15 mouse cellular contexts compared by ENCODE assay signal in the genomic region with DNA sequence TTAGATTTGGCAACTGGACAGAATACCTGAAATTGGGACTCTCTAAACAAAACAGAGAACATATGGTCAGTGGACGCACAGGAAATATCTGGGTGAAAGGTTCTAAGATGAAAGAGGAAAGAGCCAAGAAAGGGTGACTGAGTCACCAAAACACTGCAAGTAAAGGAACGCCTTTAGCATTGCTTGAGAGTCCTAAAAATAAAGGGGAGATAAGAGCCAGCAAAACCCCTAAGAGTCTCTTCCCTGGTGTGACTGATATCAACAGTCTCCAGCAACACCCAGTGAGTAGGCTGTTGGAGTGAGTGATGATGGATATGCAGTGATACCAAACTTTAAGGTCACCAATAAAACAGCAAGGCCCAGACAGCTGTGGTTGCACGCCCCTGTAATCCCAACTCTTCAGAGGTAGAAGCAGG. TPM values are rescaled to one million over a fixed set of nuclear protein-coding genes. Genes with fewer than 3 reads are reported as not detected.
DNase-seq lines count a peak whose midpoint lies in the region; ATAC-seq and TF ChIP-seq lines count a peak whose summit lies in the region.
"Had no signal": no experiment of that assay in that cellular context is flagged by ENCODE, and none has a peak within 500 bp of the region (broad histone marks: within the 10 kb centered on the region; RNA-seq: fewer than 3 reads in every experiment).

No protein-coding gene starts in this region.

- peak overlapping the region; percentile 14; the same call in 1 of the 2 replicates for H3K4me2 ChIP-seq in heart, embryonic 11.5 days
- no peak overlapping the region for H3K4me2 ChIP-seq in heart, postnatal 0 days (ENCODE audit: low read depth, low read length)

- H3K9me3 ChIP-seq in heart, embryonic 11.5 days (replicated peaks; ENCODE audit: control insufficient read depth, low read length), result no peaks in the 10 kb centered on the region
- no peaks in the 10 kb centered on the region for H3K9me3 ChIP-seq in heart, postnatal 0 days (replicated peaks; ENCODE audit: control insufficient read depth, low read length)
- H3K9me3 ChIP-seq: limb, embryonic 10.5 days had no signal

- no peaks in the 10 kb centered on the region for H3K27me3 ChIP-seq in heart, embryonic 11.5 days (ENCODE audit: control insufficient read depth, insufficient read depth, low read length)
- no peaks in the 10 kb centered on the region for H3K27me3 ChIP-seq in heart, postnatal 0 days (ENCODE audit: control insufficient read depth, insufficient read depth, low read length)

- TF ChIP-seq EP300 in heart, postnatal 0 days (IDR thresholded peaks at IDR 0.05; ENCODE audit: low read depth), result peak; percentile 72

- no peaks in the 10 kb centered on the region for H3K36me3 ChIP-seq in heart, embryonic 11.5 days (ENCODE audit: control insufficient read depth, insufficient read depth, low read length)
- no peaks in the 10 kb centered on the region for H3K36me3 ChIP-seq in heart, postnatal 0 days (replicated peaks; ENCODE audit: control insufficient read depth, insufficient read depth, low read length)
- H3K36me3 ChIP-seq: limb, embryonic 10.5 days had no signal

- TF ChIP-seq CTCF in heart, postnatal 0 days (IDR thresholded peaks at IDR 0.05; ENCODE audit: low read depth), result no peak

- no peak overlapping the region for H3K9ac ChIP-seq in heart, embryonic 11.5 days (ENCODE audit: low read depth, low read length)
- no peak overlapping the region for H3K9ac ChIP-seq in heart, postnatal 0 days (replicated peaks; ENCODE audit: low read depth, low read length)

- H3K4me1 ChIP-seq in heart, embryonic 11.5 days (ENCODE audit: control insufficient read depth, insufficient read depth, low read length), result peaks cover 4% of the 10 kb centered on the region
- H3K4me1 ChIP-seq in heart, postnatal 0 days (ENCODE audit: control insufficient read depth, insufficient read depth), result peaks cover 5% of the 10 kb centered on the region; the same call in 1 of the 2 replicates
- H3K4me1 ChIP-seq: limb, embryonic 10.5 days had no signal

- H3K27ac ChIP-seq in heart, embryonic 11.5 days (ENCODE audit: low read depth, low read length), result no peak overlapping the region
- peak overlapping the region; percentile 76 for H3K27ac ChIP-seq in heart, postnatal 0 days (ENCODE audit: low read depth)
- H3K27ac ChIP-seq: layer of hippocampus, adult 2 months; limb, embryonic 10.5 days had no signal

- DNase-seq in heart, adult 8-10 months (ENCODE audit: low spot score), result no peak
- DNase-seq in cerebellum, adult 8-10 months, result peak; percentile 68
- DNase-seq in heart, postnatal 0 days (ENCODE audit: low spot score), result peak; percentile 82
- DNase-seq in thymus, adult 18-20 months, result no peak
- no peak for DNase-seq in frontal cortex, postnatal 25 days (ENCODE audit: low spot score in 2 of 2)
- DNase-seq in right cerebral cortex, adult 2 months (ENCODE audit: low spot score in 2 of 2), result no peak
- DNase-seq: adrenal gland, postnatal 36 days; embryo, embryonic 11 days; gastrocnemius, postnatal 25 days; lung, postnatal 14 days had no signal

- peak; percentile 61 for ATAC-seq in heart, embryonic 11.5 days (replicated peaks; ENCODE audit: insufficient number of reproducible peaks, low FRiP score, low TSS enrichment)
- peak; percentile 92 for ATAC-seq in heart, postnatal 0 days (ENCODE audit: insufficient read depth, low read depth)
- peak; percentile 98 for ATAC-seq in megakaryocyte progenitor cell, adult 5-6 weeks (replicated peaks; ENCODE audit: poor library complexity)
- ATAC-seq: inflammation-experienced regulatory T-cells, adult 6 months had no signal

- WGBS in heart, embryonic 11.5 days (ENCODE audit: insufficient replicate concordance), result 22% methylated on average over 3 of the region's 3 CpGs
- WGBS in heart, postnatal 0 days, result 15% methylated on average over 3 of the region's 3 CpGs

- no peak overlapping the region for H3K4me3 ChIP-seq in heart, embryonic 11.5 days (ENCODE audit: low read depth, low read length)
- H3K4me3 ChIP-seq in heart, postnatal 0 days (ENCODE audit: low read depth, low read length), result no peak overlapping the region
- H3K4me3 ChIP-seq: layer of hippocampus, adult 2 months; limb, embryonic 10.5 days had no signal

RNA-seq across cellular contexts. Expression of a gene that starts 32.4 kb away (rescaled TPM):
- 53.5 and 58.1 TPM in 2 replicates for polyA plus RNA-seq in heart, embryonic 11.5 days (2014; fragmentation: Nextera tagmentation; extraction: Ambion mirVana)
- total RNA-seq in heart, adult 8-10 months (2022), result 10 to 100 TPM; 61.7 to 86.7 (median 68.5) TPM
- total RNA-seq in heart, postnatal 0 days (2014; rRNA removed; ENCODE audit: low replicate concordance), result 71.4 and 89.9 TPM in 2 replicates
- polyA plus RNA-seq in heart, postnatal 0 days (2015; fragmentation: Nextera tagmentation; extraction: Ambion mirVana), result 115 and 123 TPM in 2 replicates
- total RNA-seq in megakaryocyte progenitor cell, adult 5-6 weeks (2015), result 122 and 143 TPM in 2 replicates
- total RNA-seq in megakaryocyte progenitor cell, adult 5-6 weeks (2017), result 149 and 173 TPM in 2 replicates

Comparison
In these comparisons a context has a peak if more than half of its experiments do, and no peak if none do; other contexts are left out.
1. DNase-seq: peak in cerebellum, adult 8-10 months (single experiment) and heart, postnatal 0 days (single experiment); none in heart, adult 8-10 months (single experiment), thymus, adult 18-20 months (0 of 2), frontal cortex, postnatal 25 days (0 of 2) and right cerebral cortex, adult 2 months (0 of 2).
2. Peak in every context shown above with its lines, with median percentiles within 50 percentile points of each other: ATAC-seq.